Mouse (Mus musculus): Measurements from ENCODE around the gene Hrk. TPM values are rescaled to one million over a fixed set of nuclear protein-coding genes. Genes with fewer than 3 reads are reported as not detected.

Gene Hrk
- total RNA-seq, 2 experiments from 2014 or later = 30.8 to 35.9 TPM

GRCm38 (mm10) chr5:118160691-118161090 is 3.8 kb upstream of the Hrk start:
- no peak for DNase-seq (ENCODE audit: low spot score in 2 of 2)

DNA sequence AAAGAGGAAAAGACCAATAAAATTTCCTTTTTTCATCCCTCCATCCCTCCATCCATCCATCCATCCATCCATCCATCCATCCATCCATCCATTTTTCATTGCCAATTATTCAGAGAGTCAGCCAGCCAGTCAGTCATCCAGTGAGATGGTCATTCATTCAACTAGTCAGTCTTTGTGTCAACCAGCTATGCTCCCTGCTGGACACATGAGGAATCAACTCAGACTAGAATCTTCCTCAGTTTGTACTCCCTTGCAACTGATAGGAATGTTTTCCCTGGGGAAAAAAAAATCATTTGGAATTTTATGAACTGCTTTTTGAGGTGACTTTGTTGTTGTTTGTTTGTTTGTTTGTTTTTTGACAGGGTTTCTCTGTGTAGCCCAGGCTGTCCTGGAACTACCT is 1.0 kb downstream of the Hrk start:
- no peak for DNase-seq (ENCODE audit: low spot score in 2 of 2)

DNA sequence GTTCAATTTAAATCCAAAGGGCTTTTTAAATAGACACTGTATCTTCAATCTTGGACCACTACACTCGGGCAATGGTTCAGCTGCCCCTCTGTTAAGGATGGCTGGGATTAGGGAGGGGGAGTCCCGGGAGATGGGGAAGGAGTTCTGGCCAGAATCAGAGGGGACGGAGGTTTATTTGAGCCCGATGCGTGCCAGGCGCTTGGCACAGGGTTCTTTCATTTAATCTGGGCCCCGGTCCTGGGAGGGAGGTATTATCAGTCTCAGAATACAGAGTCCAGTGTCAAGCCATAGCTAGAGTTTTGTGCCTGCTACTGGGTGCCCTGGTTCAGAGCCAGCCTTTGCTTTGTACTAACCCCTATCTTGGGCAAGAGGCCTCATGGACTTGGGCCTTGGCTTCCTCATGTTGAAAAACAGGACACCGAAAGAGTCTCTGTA is 3.1 kb downstream of the Hrk start:
- peak in 1 of 2 experiments; percentile 63 for DNase-seq (ENCODE audit: low spot score in 2 of 2)

DNA sequence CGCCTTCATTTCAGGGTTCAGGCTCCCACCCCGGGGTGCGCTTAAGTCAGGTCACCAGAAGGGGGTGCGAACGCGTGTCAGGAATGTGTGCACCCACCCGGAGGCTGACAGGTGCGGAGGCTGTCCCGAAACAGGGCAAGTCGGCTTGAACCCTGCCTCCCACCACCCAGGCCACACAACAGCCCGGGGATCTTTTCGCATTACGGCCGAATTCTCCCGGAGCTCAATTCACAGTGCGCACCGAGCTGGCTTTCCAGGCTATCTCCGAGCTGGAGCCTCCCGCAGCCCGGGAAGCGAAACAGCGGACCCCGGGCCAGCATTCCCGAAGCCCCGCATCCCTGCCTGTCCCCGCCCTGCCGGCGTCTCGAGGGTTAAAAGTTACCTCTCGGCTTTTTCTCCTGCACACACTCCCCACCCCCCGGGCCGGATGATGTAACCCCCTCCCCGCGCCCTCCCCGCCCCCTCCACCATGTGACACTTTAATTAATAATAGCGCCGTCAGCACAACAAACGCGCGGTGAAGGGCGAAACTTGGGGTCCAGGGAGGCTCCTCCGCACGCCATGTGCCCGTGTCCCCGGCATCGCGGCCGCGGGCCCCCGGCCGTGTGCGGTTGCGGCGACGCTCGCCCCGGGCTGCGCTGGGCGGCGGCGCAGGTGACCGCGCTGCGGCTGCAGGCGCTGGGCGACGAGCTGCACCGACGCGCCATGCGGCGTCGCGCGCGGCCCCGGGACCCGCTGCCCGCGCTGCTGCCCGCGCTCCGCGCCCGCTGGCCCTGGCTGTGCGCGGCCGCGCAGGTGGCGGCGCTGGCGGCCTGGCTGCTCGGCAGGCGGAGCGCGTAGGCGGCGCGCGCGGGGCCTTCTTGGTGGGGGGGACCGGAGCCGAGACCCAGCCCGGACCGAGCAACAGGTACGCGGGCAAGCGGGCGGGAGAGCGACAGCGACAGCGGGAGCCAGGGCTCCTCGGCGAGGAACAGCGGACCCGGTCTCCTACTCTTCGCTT is 5.1 kb downstream of the Hrk start:
- peak in 1 of 2 experiments; percentile 36 for DNase-seq (ENCODE audit: low spot score in 2 of 2)

GRCm38 (mm10) chr5:118170888-118171529 is 6.6 kb downstream of the Hrk start:
- peak in 1 of 2 experiments; percentile 45 for DNase-seq (ENCODE audit: low spot score in 2 of 2)

GRCm38 (mm10) chr5:118171665-118172064 is 7.2 kb downstream of the Hrk start:
- peak; percentile 48 to 78 for DNase-seq (ENCODE audit: low spot score in 2 of 2)

DNA sequence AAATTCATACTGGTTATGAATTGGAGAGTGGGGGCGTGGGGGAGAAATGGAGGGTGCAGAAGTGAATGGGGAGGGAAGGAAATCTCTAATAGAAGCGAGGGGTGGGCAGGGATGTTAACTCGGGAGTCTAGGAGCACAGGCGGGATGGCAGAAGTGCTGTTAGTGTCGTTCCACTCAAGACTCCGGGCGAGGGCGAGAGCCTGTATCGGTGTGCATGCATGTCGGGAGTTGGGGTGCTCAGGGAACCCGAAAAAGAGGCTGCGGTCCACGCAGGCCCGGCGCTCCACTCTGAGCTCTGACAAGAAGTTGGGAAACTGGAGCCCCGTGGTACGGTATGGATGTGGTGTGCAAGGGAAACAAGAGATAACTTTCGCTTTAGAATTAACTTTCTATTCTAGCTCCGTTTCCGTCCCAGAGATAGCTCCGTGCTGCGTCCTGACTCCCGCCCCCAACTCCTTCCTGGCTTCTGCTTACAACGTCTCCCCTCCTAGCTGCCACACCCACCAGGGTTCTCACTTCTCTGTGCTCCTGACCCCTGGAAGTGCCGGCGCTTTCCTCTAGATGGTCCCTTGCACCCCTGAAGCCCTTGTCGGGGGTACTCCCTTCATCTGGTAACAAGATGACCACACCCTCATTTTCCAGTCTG is 7.8 kb downstream of the Hrk start:
- DNase-seq (ENCODE audit: low spot score in 2 of 2) = no peak

DNA sequence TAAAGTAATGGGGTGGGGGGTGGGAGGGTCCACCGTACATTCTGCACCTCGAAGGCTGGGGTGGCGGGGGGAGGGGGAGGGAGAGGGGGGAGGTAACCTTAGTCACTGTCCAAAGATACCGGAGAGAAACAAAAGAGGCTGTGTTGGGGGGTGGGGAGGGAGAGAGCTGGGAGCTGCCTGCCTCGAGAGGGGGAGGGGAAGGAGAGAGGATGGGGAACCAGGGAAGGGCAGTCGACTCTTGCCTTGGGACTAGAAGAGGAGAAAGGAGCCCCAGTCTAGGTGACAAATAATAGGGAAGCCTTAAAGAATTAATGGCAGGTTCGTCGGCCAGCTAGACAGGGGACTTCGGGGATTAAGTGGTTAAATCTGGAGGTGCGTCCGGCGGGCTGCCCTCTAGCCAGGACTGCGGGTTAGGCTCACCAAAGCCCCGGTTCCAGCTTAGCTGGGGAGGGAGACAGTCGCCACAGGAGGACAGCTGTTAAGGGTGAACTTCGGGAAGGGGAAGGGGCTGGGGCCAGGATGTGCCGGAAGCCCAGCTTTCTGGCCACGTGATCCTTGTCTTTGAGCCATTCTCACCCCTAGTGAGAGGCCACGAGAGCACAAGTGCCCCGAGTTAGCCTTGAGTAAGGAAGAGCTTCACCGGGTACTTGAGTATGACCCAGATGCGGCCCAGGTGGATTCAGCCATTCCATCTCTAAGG is 10.0 kb downstream of the Hrk start:
- no peak for DNase-seq (ENCODE audit: low spot score in 2 of 2)

GRCm38 (mm10) chr5:118175137-118175536 is 10.7 kb downstream of the Hrk start:
- no peak for DNase-seq (ENCODE audit: low spot score in 2 of 2)

GRCm38 (mm10) chr5:118177640-118178039 is 13.2 kb downstream of the Hrk start:
- no peak for DNase-seq (ENCODE audit: low spot score in 2 of 2)

DNA sequence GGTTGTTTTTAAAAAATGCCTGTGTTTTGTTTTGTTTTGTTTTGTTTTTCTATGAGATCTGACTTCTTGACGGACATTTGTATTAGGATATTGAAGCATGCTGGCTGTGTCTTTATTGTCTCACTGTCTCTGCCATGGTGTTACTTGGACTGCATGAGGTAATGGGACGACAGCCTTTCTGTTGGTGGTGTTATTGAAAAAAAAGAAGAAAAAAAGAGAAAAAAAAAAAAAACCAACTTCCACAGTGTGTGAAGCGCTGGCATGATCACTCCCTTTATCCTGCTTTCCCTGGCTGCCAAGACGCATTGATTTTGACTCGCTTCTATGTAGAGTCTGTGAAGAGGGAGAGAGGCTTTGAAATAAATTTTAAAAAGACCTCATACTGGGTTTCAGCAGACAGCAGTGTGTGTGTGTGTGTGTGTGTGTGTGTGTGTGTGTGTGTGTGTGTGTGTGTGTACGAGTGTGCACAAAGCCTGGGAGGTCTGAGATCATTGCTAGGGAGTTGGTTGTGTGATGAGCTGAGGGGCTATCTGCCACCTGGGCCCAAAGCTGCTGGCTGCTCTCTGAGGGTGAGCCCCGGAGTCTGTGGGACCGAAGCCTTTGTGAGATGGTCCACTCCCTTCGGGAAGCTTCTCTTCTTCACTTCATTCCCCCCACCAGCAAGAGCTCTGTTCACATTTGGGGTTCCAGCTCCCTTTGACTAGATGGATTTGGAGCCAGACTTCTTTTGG is 22.6 kb downstream of the Hrk start:
- DNase-seq (ENCODE audit: low spot score in 2 of 2) = no peak

DNA sequence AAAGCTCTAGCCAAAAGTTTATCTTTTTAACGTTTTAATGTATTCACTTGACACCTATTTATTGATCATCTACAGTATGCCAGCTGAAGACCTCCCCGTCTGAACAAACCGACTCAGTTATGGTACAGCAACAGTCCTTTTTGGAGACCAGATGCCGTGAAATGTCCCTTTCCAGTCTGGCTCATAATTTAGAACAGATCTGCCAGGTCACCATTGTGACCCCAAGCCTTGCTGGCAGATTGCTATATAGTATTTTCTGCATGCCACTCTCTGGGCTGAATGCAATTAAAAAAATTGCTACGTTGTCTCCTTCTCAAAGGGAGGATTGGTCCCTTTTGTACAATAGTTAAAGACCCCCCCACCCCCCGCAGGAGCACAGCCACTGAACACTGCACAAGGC is 23.9 kb downstream of the Hrk start:
- DNase-seq (ENCODE audit: low spot score in 2 of 2) = no peak

- no peak for DNase-seq (ENCODE audit: low spot score in 2 of 2)
Measured at GRCm38 (mm10) chr5:118190491-118190890, 26.0 kb downstream of the Hrk start.

GRCm38 (mm10) chr5:118192221-118192620 is 27.8 kb downstream of the Hrk start:
- no peak for DNase-seq (ENCODE audit: low spot score in 2 of 2)

- peak; percentile 32 to 40 for DNase-seq (ENCODE audit: low spot score in 2 of 2)
Measured at GRCm38 (mm10) chr5:118197421-118197820, 33.0 kb downstream of the Hrk start.

GRCm38 (mm10) chr5:118199670-118200069 is 35.2 kb downstream of the Hrk start:
- DNase-seq (ENCODE audit: low spot score in 2 of 2) = peak in 1 of 2 experiments; percentile 35

DNA sequence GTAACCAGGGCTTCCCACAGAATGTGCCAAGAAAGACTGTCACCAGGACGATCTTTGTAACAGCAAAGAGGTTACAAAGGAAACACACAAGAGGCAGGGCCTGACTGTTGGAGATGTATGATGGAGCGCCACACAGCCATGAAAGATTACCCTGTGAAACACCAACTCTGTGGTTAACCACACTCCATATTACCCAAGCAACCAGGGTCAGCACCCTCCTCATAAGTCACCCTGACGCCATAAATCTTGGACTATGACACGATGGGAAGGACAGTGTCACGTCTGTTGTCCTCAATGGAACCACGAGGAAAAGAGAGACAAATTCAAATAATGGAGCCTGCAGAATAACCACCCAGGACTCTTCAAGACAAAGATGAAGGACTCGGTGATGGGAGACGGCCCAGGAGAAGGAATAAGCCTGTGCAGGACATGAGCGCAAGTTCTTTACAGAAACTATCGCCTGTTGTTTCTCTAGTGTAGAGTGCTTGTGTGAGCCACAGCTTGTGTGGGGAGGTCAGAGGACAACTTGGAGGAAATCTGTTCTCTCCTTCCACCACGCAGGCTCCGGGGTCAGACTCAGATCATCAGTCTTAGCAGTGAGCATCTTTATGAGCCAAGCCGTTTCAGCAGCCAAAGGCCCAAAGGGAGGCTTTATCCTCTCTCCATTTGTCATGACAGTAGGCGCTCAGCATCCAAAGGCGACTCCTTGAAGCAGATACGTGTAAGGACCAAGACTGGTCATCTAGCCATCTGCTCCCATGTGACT is 40.4 kb downstream of the Hrk start:
- no peak for DNase-seq (ENCODE audit: low spot score in 2 of 2)

- DNase-seq (ENCODE audit: low spot score in 2 of 2) = no peak
Measured at GRCm38 (mm10) chr5:118205852-118206251, 41.4 kb downstream of the Hrk start.

DNA sequence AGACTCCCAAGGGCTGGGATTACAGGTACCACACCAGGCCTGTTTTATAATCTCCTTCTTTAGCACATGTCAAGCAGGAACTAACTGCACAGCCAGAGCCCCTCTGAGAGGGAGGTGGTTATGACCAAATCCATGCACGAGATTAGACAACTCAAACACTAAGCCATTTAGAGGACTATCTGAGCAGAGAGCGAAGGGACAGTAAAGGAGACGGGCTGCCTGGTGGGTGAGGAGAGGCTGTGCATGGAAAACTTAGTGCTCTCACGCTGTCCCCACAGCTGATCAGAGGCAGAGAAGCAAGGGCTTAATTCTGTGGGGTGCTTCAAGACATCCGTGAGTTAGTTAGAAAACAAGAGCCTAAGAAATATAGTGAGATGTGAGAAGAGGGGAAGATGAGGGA is 49.6 kb downstream of the Hrk start:
- no peak for DNase-seq (ENCODE audit: low spot score in 2 of 2)
